Mouse (Mus musculus) lung, postnatal 36 days (tissue): Measurements from ENCODE around the gene Cdc20b.

Experiments
- DNase-seq: peaks from one replicate; pipeline ENCODE4 v3.0.0; 2022; ENCODE audit warnings: mixed read lengths

Gene Cdc20b

GRCm38 (mm10) chr13:113100879-113101278 lies 66.0 kb downstream of the Cdc20b start, which contains the start of gene Gzma:
Gene Gzma (minus strand): TSS chr13:113100981.
- DNase-seq: no peak

- no peak for DNase-seq
Measured at GRCm38 (mm10) chr13:113101804-113102203, 66.9 kb downstream of the Cdc20b start.

- no peak for DNase-seq
Measured at GRCm38 (mm10) chr13:113104759-113105158, 69.8 kb downstream of the Cdc20b start.

- DNase-seq: peak; percentile 11
Measured at GRCm38 (mm10) chr13:113118977-113119376, 84.1 kb downstream of the Cdc20b start.

GRCm38 (mm10) chr13:113120324-113121237 lies 85.7 kb downstream of the Cdc20b start:
- no peak for DNase-seq

- DNase-seq: no peak
Measured at GRCm38 (mm10) chr13:113121326-113121725, 86.4 kb downstream of the Cdc20b start.

GRCm38 (mm10) chr13:113129974-113130373 lies 95.1 kb downstream of the Cdc20b start:
- DNase-seq: no peak

- DNase-seq: no peak
Measured at GRCm38 (mm10) chr13:113139597-113139996, 104.7 kb downstream of the Cdc20b start.
